Mouse (Mus musculus) hindbrain, embryonic 15.5 days (tissue): ENCODE measurements around the gene Tln2. TPM values are rescaled to one million over a fixed set of nuclear protein-coding genes. Genes with fewer than 3 reads are reported as not detected.

Source experiments
- ATAC-seq: fragments of 200-750 bp; cut with Nextera tagmentation; 2 replicates; pipeline ENCODE4 v1.8.0; 2017; ENCODE audit warnings: low read depth, moderate number of reproducible peaks, moderate TSS enrichment; ENCODE audit not compliant: low FRiP score
- H3K27ac ChIP-seq: fragments of 300-500 bp; sonication (generic); replicated peaks from 2 replicates; pipeline ENCODE4 v1.5.1; 2015; ENCODE audit warnings: mild to moderate bottlenecking, inconsistent platforms
- H3K27me3 ChIP-seq: fragments of 300-500 bp; sonication (generic); 2 replicates; pipeline ENCODE4 v1.6.1; 2015; ENCODE audit warnings: control low read depth, inconsistent platforms
- H3K36me3 ChIP-seq: fragments of 300-500 bp; sonication (generic); 2 replicates; pipeline ENCODE4 v1.6.1; 2015; ENCODE audit warnings: control low read depth, inconsistent platforms
- H3K4me1 ChIP-seq: fragments of 300-500 bp; sonication (generic); replicated peaks from 2 replicates; pipeline ENCODE4 v1.6.1; 2015; ENCODE audit warnings: control low read depth, inconsistent platforms
- H3K4me2 ChIP-seq: fragments of 300-500 bp; sonication (generic); 2 replicates; pipeline ENCODE4 v1.6.1; 2015; ENCODE audit warnings: moderate library complexity, mild to moderate bottlenecking, inconsistent platforms
- H3K4me3 ChIP-seq: fragments of 300-500 bp; sonication (generic); 2 replicates; pipeline ENCODE4 v1.5.1; 2015; ENCODE audit warnings: mild to moderate bottlenecking, inconsistent platforms
- H3K9ac ChIP-seq: fragments of 300-500 bp; sonication (generic); 2 replicates; pipeline ENCODE4 v1.6.1; 2015; ENCODE audit warnings: inconsistent platforms
- H3K9me3 ChIP-seq: fragments of 300-500 bp; sonication (generic); 2 replicates; pipeline ENCODE4 v1.6.1; 2016; ENCODE audit warnings: control low read depth, inconsistent platforms
- WGBS: fragments of 180-500 bp; shearing (Covaris S2); methylation state at CpG from one replicate; pipeline ENCODE4 v1.1.7; 2015; 5-methylcytosine and 5-hydroxymethylcytosine counted together
- polyA plus RNA-seq: library from polyadenylated mRNA; unstranded; fragments of >200 nt; fragmentation: Nextera tagmentation; extraction: Ambion mirVana; gene quantifications from 2 replicates; pipeline ENCODE4 v1.2.1, GENCODE M21; 2015

Tln2 gene
- polyA plus RNA-seq, 1 experiment from 2014 or later: 32.6 TPM

DNA sequence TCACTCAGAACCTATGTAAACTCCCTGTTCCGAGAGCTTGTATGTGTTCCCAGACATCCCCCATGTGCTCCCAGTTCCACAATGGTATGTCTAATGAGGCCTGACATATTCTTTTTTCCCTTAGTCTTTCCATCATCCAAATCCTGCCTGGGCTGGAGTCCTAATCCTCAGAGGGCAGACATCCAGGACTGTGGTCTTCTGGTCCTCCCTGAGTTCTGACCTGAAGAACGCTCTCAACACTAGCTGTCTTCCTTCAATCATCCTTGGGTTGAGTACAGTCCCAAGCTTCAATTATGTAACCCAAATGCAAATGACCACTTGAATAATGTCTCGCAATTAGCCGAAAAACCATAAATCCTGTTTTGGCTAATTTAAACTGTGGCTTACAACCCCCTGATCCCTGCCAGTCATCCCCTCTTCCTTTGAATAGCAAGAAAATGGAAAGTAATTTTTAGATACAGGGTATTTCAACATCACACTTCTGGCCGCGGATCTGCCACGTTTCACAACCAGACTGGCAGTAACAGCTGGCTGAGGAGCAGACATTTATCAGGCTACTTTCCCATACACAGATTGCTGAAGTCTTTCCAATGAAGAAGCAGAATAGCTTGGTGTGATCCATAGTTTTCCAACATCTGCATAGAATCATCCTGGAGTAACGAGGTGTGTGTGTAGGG lies 65.5 kb downstream of the Tln2 start:
- Histone ChIP-seq H3K4me3 (no peak overlapping the region), H3K27me3 (no peaks in the 10 kb centered on the region), H3K36me3 (no peaks in the 10 kb centered on the region), H3K9ac (no peak overlapping the region), H3K4me1 (peaks cover 25% of the 10 kb centered on the region), H3K27ac (no peak overlapping the region), H3K9me3 (no peaks in the 10 kb centered on the region), H3K4me2 (no peak overlapping the region)
- 85% methylated on average over 8 of the region's 8 CpGs for WGBS
- no peak for ATAC-seq

GRCm38 (mm10) chr9:67489370-67489769 lies 70.1 kb downstream of the Tln2 start:
- no peaks in the 10 kb centered on the region for H3K27me3 ChIP-seq
- WGBS: 73% methylated on average over 3 of the region's 3 CpGs
- no peak overlapping the region for H3K4me3 ChIP-seq
- H3K36me3 ChIP-seq: no peaks in the 10 kb centered on the region
- no peaks in the 10 kb centered on the region for H3K9me3 ChIP-seq
- H3K9ac ChIP-seq: no peak overlapping the region
- no peak overlapping the region for H3K4me2 ChIP-seq
- H3K4me1 ChIP-seq: no peaks in the 10 kb centered on the region
- H3K27ac ChIP-seq: no peak overlapping the region
- ATAC-seq: no peak

DNA sequence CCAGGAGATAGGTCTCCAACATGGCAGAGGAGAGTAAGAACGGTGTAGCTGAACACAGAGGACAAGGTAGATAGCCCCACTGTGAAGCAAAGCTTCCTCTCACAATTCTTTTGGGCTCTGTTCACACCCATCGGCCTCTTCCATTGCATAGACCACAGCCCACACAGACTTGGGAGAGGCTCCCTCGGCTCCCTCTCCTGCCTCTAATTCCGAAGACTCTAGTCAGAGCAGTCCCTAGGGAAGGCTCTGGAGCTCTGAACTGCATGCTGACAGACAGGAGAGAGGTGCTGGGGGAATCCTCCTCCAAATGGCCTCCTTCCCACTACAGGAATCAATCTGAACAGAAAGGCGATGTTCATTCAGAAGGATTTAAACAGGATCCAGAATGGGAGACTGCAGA lies 72.9 kb downstream of the Tln2 start:
- Histone ChIP-seq H3K4me2 (no peak overlapping the region), H3K27ac (no peak overlapping the region), H3K4me1 (peaks cover 8% of the 10 kb centered on the region), H3K9ac (no peak overlapping the region), H3K4me3 (no peak overlapping the region), H3K27me3 (no peaks in the 10 kb centered on the region), H3K36me3 (no peaks in the 10 kb centered on the region), H3K9me3 (no peaks in the 10 kb centered on the region)
- no peak for ATAC-seq
- WGBS: 73% methylated on average over 5 of the region's 5 CpGs

- Histone ChIP-seq H3K36me3 (no peaks in the 10 kb centered on the region), H3K4me1 (peaks cover 8% of the 10 kb centered on the region), H3K27me3 (no peaks in the 10 kb centered on the region), H3K4me2 (no peak overlapping the region), H3K9ac (no peak overlapping the region), H3K9me3 (no peaks in the 10 kb centered on the region), H3K4me3 (no peak overlapping the region), H3K27ac (no peak overlapping the region)
- WGBS: 85% methylated on average over 15 of the region's 15 CpGs
- ATAC-seq: no peak
Observed at GRCm38 (mm10) chr9:67485169-67486072, 74.1 kb downstream of the Tln2 start.

- Histone ChIP-seq H3K9ac (no peak overlapping the region), H3K9me3 (no peaks in the 10 kb centered on the region), H3K4me2 (no peak overlapping the region), H3K4me1 (peaks cover 8% of the 10 kb centered on the region), H3K27me3 (no peaks in the 10 kb centered on the region), H3K36me3 (no peaks in the 10 kb centered on the region), H3K4me3 (no peak overlapping the region), H3K27ac (no peak overlapping the region)
- 72% methylated on average over 1 of the region's 1 CpGs for WGBS
- no peak for ATAC-seq
Observed at GRCm38 (mm10) chr9:67482277-67482676, 77.2 kb downstream of the Tln2 start.

DNA sequence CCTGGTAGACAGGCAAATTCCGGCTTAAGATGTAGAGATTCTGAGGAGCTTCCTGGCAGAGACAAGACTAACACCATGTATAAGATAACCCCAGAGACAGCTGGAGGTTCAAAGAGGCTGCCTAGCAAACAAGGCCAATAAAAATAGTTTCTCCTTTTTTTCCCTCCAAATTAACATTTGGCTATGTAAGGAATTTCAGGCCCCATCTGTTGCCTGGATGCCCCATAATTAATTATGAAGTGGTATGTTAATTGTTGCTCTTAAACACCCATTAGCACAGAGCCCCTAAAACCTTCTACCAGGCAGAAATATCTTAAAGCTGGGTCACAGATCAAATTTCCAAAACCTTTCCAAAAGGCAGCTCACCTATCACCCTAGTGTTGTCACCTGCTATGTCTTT lies 77.7 kb downstream of the Tln2 start:
- H3K36me3 ChIP-seq: no peaks in the 10 kb centered on the region
- no peak for ATAC-seq
- no peak overlapping the region for H3K4me2 ChIP-seq
- WGBS: 57% methylated on average over 1 of the region's 1 CpGs
- no peaks in the 10 kb centered on the region for H3K27me3 ChIP-seq
- H3K27ac ChIP-seq: no peak overlapping the region
- H3K4me3 ChIP-seq: no peak overlapping the region
- H3K9me3 ChIP-seq: no peaks in the 10 kb centered on the region
- peaks cover 8% of the 10 kb centered on the region for H3K4me1 ChIP-seq
- no peak overlapping the region for H3K9ac ChIP-seq

GRCm38 (mm10) chr9:67477445-67477844 lies 82.1 kb downstream of the Tln2 start:
- Histone ChIP-seq H3K27ac (no peak overlapping the region), H3K36me3 (no peaks in the 10 kb centered on the region), H3K4me2 (no peak overlapping the region), H3K4me1 (peaks cover 6% of the 10 kb centered on the region), H3K4me3 (no peak overlapping the region), H3K27me3 (no peaks in the 10 kb centered on the region), H3K9me3 (no peaks in the 10 kb centered on the region), H3K9ac (no peak overlapping the region)
- WGBS: 81% methylated on average over 3 of the region's 3 CpGs
- ATAC-seq: no peak

GRCm38 (mm10) chr9:67476184-67476583 lies 83.3 kb downstream of the Tln2 start:
- H3K27ac ChIP-seq: no peak overlapping the region
- no peaks in the 10 kb centered on the region for H3K4me1 ChIP-seq
- WGBS: 85% methylated on average over 5 of the region's 5 CpGs
- no peak overlapping the region for H3K4me2 ChIP-seq
- no peaks in the 10 kb centered on the region for H3K27me3 ChIP-seq
- H3K9ac ChIP-seq: no peak overlapping the region
- H3K9me3 ChIP-seq: no peaks in the 10 kb centered on the region
- H3K4me3 ChIP-seq: no peak overlapping the region
- ATAC-seq: no peak
- H3K36me3 ChIP-seq: no peaks in the 10 kb centered on the region

DNA sequence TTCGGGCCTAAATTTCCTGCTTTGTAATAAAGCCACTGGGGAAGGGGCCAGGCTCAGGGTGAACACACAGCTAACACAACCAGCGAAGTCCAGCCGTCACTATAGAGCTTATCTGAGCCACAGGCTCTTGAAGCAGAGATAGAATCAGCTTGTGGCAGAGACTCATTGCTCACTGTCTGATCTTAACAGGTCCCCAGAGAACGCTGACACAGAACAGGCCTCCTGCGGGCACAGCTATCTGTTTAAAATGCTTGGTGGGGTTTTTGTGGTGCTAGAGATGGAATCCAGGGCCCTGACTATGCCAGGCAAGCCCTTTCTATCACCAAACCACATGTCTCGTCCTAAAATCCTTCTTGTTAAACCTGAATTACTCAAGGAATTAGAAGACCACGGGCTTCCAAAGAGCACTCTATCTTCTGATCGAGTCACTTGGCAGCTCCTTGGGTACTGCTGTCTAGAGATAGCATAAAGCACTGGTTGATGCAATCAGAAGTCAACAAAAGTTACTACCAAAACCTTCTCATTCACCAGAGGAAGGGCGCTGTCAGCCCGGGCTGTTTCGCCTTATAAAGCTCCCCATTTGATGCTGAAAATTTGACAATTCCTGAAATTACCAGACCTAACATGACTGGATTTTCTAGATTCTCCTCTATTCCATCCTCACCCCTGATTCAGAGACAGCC lies 95.9 kb downstream of the Tln2 start:
- H3K27me3 ChIP-seq: no peaks in the 10 kb centered on the region
- ATAC-seq: no peak
- H3K27ac ChIP-seq: no peak overlapping the region
- no peaks in the 10 kb centered on the region for H3K9me3 ChIP-seq
- WGBS: 68% methylated on average over 11 of the region's 11 CpGs
- no peaks in the 10 kb centered on the region for H3K36me3 ChIP-seq
- H3K9ac ChIP-seq: no peak overlapping the region
- no peak overlapping the region for H3K4me3 ChIP-seq
- H3K4me1 ChIP-seq: peaks cover 5% of the 10 kb centered on the region; the same call in 1 of the 2 replicates
- H3K4me2 ChIP-seq: no peak overlapping the region

GRCm38 (mm10) chr9:67441484-67441883 lies 118.0 kb downstream of the Tln2 start:
- H3K4me3 ChIP-seq: no peak overlapping the region
- peaks cover 10% of the 10 kb centered on the region; the same call in 1 of the 2 replicates for H3K4me1 ChIP-seq
- no peak overlapping the region; the same call in 1 of the 2 replicates for H3K27ac ChIP-seq
- no peaks in the 10 kb centered on the region for H3K36me3 ChIP-seq
- H3K4me2 ChIP-seq: no peak overlapping the region
- H3K9me3 ChIP-seq: no peaks in the 10 kb centered on the region
- 29% methylated on average over 1 of the region's 2 CpGs for WGBS
- ATAC-seq: no peak
- H3K27me3 ChIP-seq: no peaks in the 10 kb centered on the region
- no peak overlapping the region for H3K9ac ChIP-seq

DNA sequence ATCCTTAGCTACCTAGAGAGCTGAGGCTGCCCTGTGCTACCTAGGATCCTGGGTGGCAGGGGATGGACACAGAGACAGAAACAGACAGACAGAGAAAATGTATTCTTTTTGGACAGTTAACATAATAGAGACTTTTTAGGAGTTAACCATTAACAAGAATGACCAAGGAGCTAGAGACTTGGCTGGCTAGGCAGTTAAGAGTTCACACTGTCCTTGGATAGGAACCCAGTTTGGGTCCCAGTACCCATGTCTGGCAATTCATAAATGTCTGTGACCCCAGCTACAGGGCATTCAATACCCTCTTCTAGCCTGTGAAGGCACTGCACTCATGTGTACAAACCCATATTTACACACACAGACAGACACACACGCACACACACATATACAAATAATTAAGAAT lies 122.0 kb downstream of the Tln2 start:
- H3K27ac ChIP-seq: no peak overlapping the region
- no peaks in the 10 kb centered on the region for H3K9me3 ChIP-seq
- no peak for ATAC-seq
- 91% methylated on average over 1 of the region's 1 CpGs for WGBS
- no peak overlapping the region for H3K4me2 ChIP-seq
- no peak overlapping the region for H3K4me3 ChIP-seq
- H3K4me1 ChIP-seq: peaks cover 28% of the 10 kb centered on the region
- H3K27me3 ChIP-seq: no peaks in the 10 kb centered on the region
- no peak overlapping the region for H3K9ac ChIP-seq
- H3K36me3 ChIP-seq: no peaks in the 10 kb centered on the region
